Mouse (Mus musculus) limb, embryonic 11.5 days (tissue): Measurements from ENCODE around the gene Psmb4. TPM values are rescaled to one million over a fixed set of nuclear protein-coding genes. Genes with fewer than 3 reads are reported as not detected.

Experiments
- ATAC-seq: fragments of 200-750 bp; cut with Nextera tagmentation; 2 replicates; pipeline ENCODE4 v1.8.0; 2017; ENCODE audit warnings: low read depth; ENCODE audit not compliant: insufficient number of reproducible peaks, low FRiP score, low TSS enrichment
- DNase-seq: peaks from one replicate; pipeline ENCODE4 v3.0.0-alpha.2; 2015; ENCODE audit warnings: low spot score
- H3K27ac ChIP-seq: fragments of 300-500 bp; sonication (generic); replicated peaks from 2 replicates; pipeline ENCODE4 v1.5.1; 2014; ENCODE audit warnings: low read depth, mild to moderate bottlenecking, low read length
- H3K27me3 ChIP-seq: fragments of 300-500 bp; sonication (generic); 2 replicates; pipeline ENCODE4 v1.6.1; 2014; ENCODE audit warnings: mild to moderate bottlenecking, low read length, mixed read lengths; ENCODE audit not compliant: control insufficient read depth, insufficient read depth
- H3K36me3 ChIP-seq: fragments of 300-500 bp; sonication (generic); 2 replicates; pipeline ENCODE4 v1.6.1; 2014; ENCODE audit warnings: mild to moderate bottlenecking, low read length, moderate library complexity, mixed read lengths; ENCODE audit not compliant: control insufficient read depth, insufficient read depth
- H3K4me1 ChIP-seq: fragments of 300-500 bp; sonication (generic); 2 replicates; pipeline ENCODE4 v1.6.1; 2014; ENCODE audit warnings: low read length, mixed read lengths; ENCODE audit not compliant: control insufficient read depth, insufficient read depth
- H3K4me2 ChIP-seq: fragments of 300-500 bp; sonication (generic); 2 replicates; pipeline ENCODE4 v1.6.1; 2014; ENCODE audit warnings: low read depth, mild to moderate bottlenecking, moderate library complexity; ENCODE audit not compliant: severe bottlenecking
- H3K4me3 ChIP-seq: fragments of 300-500 bp; sonication (generic); 2 replicates; pipeline ENCODE4 v1.5.1; 2014; ENCODE audit warnings: low read depth, low read length
- H3K9ac ChIP-seq: fragments of 300-500 bp; sonication (generic); 2 replicates; pipeline ENCODE4 v1.6.1; 2014; ENCODE audit warnings: mild to moderate bottlenecking, low read length
- H3K9me3 ChIP-seq: fragments of 300-500 bp; sonication (generic); 2 replicates; pipeline ENCODE4 v1.6.1; 2016; ENCODE audit warnings: low read length; ENCODE audit not compliant: control insufficient read depth
- WGBS: fragments of 180-500 bp; shearing (Covaris S2); extraction: QIAGEN DNeasy Blood & Tissue Kit; methylation state at CpG from one replicate; pipeline ENCODE4 v1.1.7; 2014; 5-methylcytosine and 5-hydroxymethylcytosine counted together
- polyA plus RNA-seq: library from polyadenylated mRNA; unstranded; fragments of >200 nt; fragmentation: Nextera tagmentation; extraction: Ambion mirVana; gene quantifications from 2 replicates; pipeline ENCODE4 v1.2.1, GENCODE M21; 2014

The Psmb4 gene
- polyA plus RNA-seq, 1 experiment from 2014 or later = 388 TPM

GRCm38 (mm10) chr3:94839101-94839500 lies 47.7 kb downstream of the Psmb4 start:
- Histone ChIP-seq H3K27me3 (no peaks in the 10 kb centered on the region), H3K4me3 (peak overlapping the region; percentile 72; the same call in 1 of the 2 replicates), H3K4me2 (peak overlapping the region; percentile 76; the same call in 1 of the 2 replicates), H3K27ac (no peak overlapping the region), H3K36me3 (no peaks in the 10 kb centered on the region), H3K9ac (no peak overlapping the region), H3K4me1 (0 out of 2 replicates have a peak, but pooled peaks cover 5% of the 10 kb centered on the region), H3K9me3 (no peaks in the 10 kb centered on the region)
- WGBS = 85% methylated on average over 5 of the region's 5 CpGs
- no peak for DNase-seq
- ATAC-seq = no peak

GRCm38 (mm10) chr3:94838631-94839030 lies 48.1 kb downstream of the Psmb4 start:
- ATAC-seq (no peak), DNase-seq (no peak)
- WGBS = 31% methylated on average over 9 of the region's 9 CpGs
- peak overlapping the region; percentile 72 for H3K4me3 ChIP-seq
- H3K9me3 ChIP-seq = no peaks in the 10 kb centered on the region
- peak overlapping the region; percentile 92 for H3K9ac ChIP-seq
- H3K4me1 ChIP-seq = 0 out of 2 replicates have a peak, but pooled peaks cover 5% of the 10 kb centered on the region
- H3K4me2 ChIP-seq = peak overlapping the region; percentile 76
- peak overlapping the region; percentile 94; the same call in 1 of the 2 replicates for H3K27ac ChIP-seq
- H3K36me3 ChIP-seq = no peaks in the 10 kb centered on the region
- H3K27me3 ChIP-seq = no peaks in the 10 kb centered on the region

GRCm38 (mm10) chr3:94837959-94838496 lies 48.7 kb downstream of the Psmb4 start:
- Histone ChIP-seq H3K27ac (peak overlapping the region; percentile 94), H3K4me1 (0 out of 2 replicates have a peak, but pooled peaks cover 5% of the 10 kb centered on the region), H3K9me3 (no peaks in the 10 kb centered on the region), H3K36me3 (no peaks in the 10 kb centered on the region), H3K4me3 (peak overlapping the region; percentile 72), H3K9ac (peak overlapping the region; percentile 92), H3K27me3 (no peaks in the 10 kb centered on the region), H3K4me2 (peak overlapping the region; percentile 76)
- under 1% methylated on average over 24 of the region's 62 CpGs for WGBS
- peak; percentile 78 for DNase-seq
- peak; percentile 60 for ATAC-seq

- WGBS = under 1% methylated on average over 54 of the region's 57 CpGs
- H3K4me1 ChIP-seq = 0 out of 2 replicates have a peak, but pooled peaks cover 5% of the 10 kb centered on the region
- H3K36me3 ChIP-seq = no peaks in the 10 kb centered on the region
- ATAC-seq (peak; percentile 92), DNase-seq (peak; percentile 99)
- peak within 1 kb of the TSS; percentile 92 for H3K9ac ChIP-seq
- H3K4me2 ChIP-seq = peak within 1 kb of the TSS; percentile 76
- H3K27ac ChIP-seq = peak within 1 kb of the TSS; percentile 94
- no peaks in the 10 kb centered on the region for H3K9me3 ChIP-seq
- peak within 1 kb of the TSS; percentile 72 for H3K4me3 ChIP-seq
- H3K27me3 ChIP-seq = no peaks in the 10 kb centered on the region
These were observed 49.4 kb downstream of the Psmb4 start, which contains the start of gene Pogz for GRCm38 (mm10) chr3:94837183-94837890. Gene Pogz (plus strand): TSS chr3:94837567.

GRCm38 (mm10) chr3:94835396-94835795 lies 51.4 kb downstream of the Psmb4 start:
- no peak for ATAC-seq
- Histone ChIP-seq H3K4me2 (no peak overlapping the region), H3K9me3 (no peaks in the 10 kb centered on the region), H3K9ac (no peak overlapping the region), H3K27ac (no peak overlapping the region), H3K36me3 (no peaks in the 10 kb centered on the region), H3K27me3 (no peaks in the 10 kb centered on the region), H3K4me3 (no peak overlapping the region), H3K4me1 (0 out of 2 replicates have a peak, but pooled peaks cover 5% of the 10 kb centered on the region)
- WGBS = 83% methylated on average over 3 of the region's 3 CpGs
- no peak for DNase-seq

Other genes with a start within 250 kb of the Psmb4 start
- gene Gm10972, start 243.8 kb downstream of the Psmb4 start, polyA plus RNA-seq = not detected in 2 replicates
- 4.0 and 4.7 TPM in 2 replicates for gene Tuft1, start 228.1 kb downstream of the Psmb4 start, polyA plus RNA-seq
- gene Selenbp2, start 193.4 kb downstream of the Psmb4 start, polyA plus RNA-seq = 0.18 and 1.1 TPM in 2 replicates
- 3.7 and 4.8 TPM in 2 replicates for gene Cgn, start 100.5 kb downstream of the Psmb4 start, polyA plus RNA-seq
- 25.6 and 26.3 TPM in 2 replicates for gene Pogz, start 49.4 kb downstream of the Psmb4 start, polyA plus RNA-seq
- gene Selenbp1, start 46.1 kb upstream of the Psmb4 start, polyA plus RNA-seq = 17.2 and 17.6 TPM in 2 replicates
- gene Rfx5, start 67.1 kb upstream of the Psmb4 start, polyA plus RNA-seq = 13.3 and 13.7 TPM in 2 replicates
- 25.0 and 28.0 TPM in 2 replicates for gene Pi4kb, start 87.8 kb upstream of the Psmb4 start, polyA plus RNA-seq
- 28.5 and 33.5 TPM in 2 replicates for gene Zfp687, start 128.5 kb upstream of the Psmb4 start, polyA plus RNA-seq
- gene Psmd4, start 155.7 kb upstream of the Psmb4 start, polyA plus RNA-seq = 331 and 340 TPM in 2 replicates
- gene Pip5k1a, start 220.0 kb upstream of the Psmb4 start, polyA plus RNA-seq = 15.4 and 17.3 TPM in 2 replicates
- gene Vps72, start 224.1 kb upstream of the Psmb4 start, polyA plus RNA-seq = 254 and 281 TPM in 2 replicates
- gene Tmod4, start 237.5 kb upstream of the Psmb4 start, polyA plus RNA-seq = 0.72 and 0.88 TPM in 2 replicates
- 67.7 and 76.8 TPM in 2 replicates for gene Scnm1, start 247.1 kb upstream of the Psmb4 start, polyA plus RNA-seq
- gene Lysmd1, start 247.1 kb upstream of the Psmb4 start, polyA plus RNA-seq = 12.8 and 13.3 TPM in 2 replicates